Mouse (Mus musculus): ENCODE data around the gene Nck1. TPM values are rescaled to one million over a fixed set of nuclear protein-coding genes. Genes with fewer than 3 reads are reported as not detected.

Nck1 gene
- total RNA-seq (2021) = 10 to 100 TPM; 36.7 to 36.9 TPM

DNA sequence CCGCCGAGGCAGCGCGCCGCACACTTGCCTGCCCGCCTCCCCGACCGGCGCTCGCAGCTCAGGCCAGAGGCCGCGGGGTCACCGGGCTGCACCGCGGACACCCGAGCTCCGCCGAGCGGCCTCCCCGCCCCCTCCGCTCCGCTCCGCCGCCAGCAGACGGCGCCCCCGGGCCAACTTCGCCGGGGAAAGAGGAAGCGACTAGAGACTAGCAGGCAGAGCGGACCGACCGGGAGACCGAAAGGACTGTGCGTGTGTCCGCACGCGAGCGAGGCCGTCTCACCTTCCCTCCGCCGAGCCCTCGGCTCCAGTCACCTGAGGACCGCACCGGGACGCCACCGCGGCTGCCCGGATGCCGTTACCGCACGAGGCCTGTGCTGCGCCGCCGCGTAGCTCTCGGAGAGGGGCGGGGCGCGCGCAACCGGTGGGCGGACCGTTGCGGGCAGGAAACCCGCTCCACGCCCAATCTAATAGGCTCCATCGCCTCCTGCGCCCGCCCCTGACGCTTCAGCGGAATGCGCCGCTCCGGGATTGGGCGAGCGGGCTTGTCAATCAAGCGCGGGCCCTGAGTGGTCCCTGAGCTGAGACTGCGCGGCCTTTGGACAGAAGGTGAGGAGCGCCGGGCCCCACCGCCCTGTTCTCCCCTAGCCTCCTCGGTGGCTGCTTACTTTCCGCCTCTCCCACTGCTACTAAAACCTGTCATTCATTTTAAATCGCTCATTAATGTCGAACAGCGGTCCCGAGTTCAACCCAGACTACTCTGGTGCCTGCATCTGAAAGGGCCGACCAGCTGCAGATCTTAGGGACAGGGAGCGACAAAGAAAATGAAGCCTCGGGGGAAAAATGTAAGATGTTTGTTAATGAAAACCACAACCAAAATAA lies at the start of gene Nck1:
Gene Nck1 (minus strand): TSS at position 420 of the 879 bp plus-strand sequence.
- DNase-seq = peak; percentile 99

DNA sequence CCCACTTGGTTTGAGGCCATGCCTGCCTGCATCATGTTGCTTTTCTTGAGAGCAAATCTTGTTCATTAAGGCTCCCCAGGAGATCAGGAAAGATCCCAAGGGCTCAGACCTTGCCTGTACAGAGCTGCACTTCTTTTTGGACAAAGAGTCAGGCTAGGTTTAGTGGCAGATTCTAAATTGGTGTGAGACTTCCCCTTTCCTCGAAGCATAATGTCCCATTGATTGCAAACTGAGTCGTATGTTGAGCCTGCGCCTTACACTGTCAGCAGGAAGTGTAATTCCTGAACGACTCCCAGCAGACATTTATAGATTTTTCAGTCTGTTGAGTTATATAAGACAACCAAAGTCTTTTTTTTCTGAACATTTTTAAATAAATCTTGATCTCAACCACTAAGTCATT lies 44.5 kb upstream of the Nck1 start:
- no peak for DNase-seq

DNA sequence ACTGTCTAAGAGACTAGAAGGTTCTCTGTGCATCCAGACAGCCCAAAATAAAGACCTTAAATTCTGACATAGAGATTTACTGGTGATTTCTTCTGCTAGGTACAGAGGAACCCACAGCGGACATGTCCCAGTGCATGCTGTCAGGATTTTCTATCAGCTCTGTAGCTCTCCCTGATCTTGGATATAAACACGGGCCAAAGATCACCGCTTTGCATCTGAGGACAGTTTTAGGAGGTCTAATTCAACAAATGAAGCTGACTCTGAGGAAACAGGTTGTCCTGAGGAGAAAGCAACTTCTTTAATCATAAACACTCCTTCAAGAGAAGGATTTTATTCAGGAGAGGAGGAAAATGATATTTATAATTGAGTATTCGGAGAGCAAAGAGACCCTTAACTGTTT lies 38.1 kb upstream of the Nck1 start:
- no peak for DNase-seq

DNA sequence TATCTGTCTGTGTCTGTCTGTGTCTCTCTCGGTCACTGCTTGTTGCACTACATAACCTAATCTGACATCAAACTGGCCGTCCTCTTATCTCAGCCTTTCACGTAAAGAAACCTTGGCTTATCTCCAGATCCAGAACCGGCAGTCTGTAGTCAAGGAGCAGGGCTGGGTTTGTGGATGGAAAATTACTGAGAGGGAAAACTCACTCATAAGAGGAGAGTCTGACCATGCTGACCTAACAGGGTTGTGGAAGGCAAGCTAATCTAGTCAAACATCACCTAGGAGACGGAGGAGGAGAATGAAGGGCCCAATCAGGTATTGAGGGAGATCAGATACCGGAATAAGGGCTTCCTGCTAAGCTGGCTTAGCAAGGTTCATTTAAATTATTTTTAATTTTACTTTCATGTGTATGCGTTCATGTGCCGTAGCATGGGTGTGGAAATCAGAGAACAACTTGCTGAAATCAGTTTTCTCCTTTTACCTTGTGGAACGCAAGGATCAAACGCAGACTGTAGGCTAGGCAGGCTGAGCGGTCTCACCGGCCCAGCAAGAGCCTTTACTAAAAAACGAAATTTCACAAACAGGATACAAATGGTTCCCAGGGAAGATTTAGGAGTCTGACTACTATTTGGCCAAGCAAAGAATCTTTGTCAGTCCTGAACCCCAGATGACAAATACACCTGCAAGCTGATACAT lies 37.1 kb upstream of the Nck1 start:
- no peak for DNase-seq

DNA sequence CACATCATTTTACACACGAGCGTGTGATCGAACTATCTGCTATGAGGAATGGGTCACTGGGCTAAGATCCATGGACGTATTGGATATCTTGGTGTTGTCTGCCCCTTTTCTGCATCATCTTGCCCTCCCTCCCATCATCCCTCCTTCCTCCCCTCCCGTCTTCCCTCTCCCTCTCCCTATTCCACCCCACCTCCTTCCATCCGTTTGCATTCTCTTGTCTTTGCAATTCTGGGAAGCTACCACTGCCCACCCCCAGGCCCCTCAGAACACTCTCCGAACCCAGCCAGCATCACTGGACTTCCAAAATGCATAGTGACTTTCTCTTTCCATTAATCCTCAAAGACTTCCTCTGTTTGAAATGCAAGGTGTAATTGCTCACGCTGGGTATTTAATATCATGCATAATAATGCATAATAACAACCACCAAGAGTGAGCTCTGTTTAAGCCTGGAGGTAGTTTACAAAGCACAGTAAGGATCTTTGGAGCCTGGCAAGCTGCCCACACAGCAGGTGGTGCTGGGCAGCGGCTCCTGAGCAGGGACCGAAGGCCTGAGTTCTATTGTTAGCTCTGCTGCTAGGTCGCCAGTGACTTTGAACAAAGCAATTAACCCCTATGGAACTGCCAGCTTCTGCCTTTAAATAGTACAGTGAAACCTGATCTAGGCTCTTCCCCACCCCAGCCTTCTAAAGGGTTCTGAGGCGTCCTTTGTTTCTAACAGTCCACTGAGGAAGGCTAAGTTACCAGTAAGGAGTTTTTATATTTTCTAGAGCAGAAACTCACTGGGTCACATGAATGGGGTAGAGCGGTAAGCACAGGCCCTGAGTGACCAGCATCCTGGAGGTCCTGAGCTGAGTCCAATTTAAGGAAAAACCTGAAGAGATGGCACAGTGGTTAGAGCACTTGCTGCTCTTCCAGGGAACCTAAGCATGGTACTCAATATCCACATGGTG lies 35.9 kb upstream of the Nck1 start:
- no peak for DNase-seq

DNA sequence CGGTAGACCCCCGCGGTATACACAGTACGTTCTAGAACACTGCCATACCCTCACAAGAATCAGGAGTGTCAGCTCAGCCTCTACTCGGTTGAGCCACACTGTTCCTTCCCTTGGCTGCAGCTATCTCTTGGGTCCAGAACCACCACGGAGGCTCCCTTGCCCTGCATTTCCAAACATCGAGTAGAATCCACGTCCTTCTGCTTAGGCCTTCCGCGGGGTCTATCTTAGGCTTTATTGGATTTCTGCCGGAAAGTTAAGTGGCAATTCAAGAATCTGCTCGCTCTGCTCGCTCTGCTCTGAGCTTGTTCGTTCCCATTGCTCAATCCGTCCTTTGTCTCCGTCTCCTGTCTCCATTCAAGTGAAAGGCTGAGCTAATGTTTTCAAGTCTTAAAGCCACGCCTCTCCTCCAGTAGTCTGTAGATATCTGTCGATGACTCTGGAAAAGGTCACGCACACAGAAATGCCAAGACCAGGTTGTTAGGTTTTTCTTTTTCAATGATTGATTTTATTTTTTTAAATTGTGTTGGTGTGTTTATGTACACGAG lies 34.3 kb upstream of the Nck1 start:
- DNase-seq = no peak

DNA sequence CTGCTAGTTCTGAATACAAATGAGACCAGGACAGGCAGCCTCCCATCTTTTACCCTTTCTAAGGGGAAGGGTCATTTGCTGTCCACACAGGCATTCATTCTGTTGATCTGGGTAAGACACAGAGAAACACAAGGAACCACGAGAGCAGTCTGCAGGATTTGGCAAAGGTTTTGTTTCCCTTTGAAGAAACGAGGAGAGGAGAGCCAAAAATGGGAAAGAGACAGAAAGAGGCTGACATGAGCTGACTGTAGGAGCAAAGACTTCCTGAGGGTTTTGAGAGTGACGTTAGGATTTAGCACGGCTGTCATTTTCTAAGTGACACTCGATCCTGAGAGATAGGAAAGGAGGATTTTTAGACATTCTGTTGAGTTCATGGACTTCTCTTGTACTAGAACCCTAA lies 28.0 kb upstream of the Nck1 start:
- no peak for DNase-seq

DNA sequence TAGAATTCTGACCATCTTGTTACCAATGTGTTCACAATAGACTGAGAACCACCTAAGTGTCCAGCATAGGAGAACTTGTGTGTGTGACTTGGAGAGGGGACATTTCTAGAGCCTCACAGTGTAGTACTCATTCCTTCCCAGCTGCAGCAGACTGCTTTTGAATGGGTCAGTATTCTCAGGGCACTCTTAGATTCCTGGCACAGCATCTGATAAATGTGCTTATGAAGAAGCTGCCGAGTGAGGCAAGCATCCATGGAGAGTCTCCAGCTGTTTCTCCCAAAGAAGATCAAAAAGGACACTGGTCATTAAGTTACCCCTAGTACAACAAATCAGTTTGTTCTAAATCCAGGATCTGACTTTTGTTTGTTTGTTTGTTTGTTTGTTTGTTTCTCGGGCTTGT lies 27.4 kb upstream of the Nck1 start:
- no peak for DNase-seq

DNA sequence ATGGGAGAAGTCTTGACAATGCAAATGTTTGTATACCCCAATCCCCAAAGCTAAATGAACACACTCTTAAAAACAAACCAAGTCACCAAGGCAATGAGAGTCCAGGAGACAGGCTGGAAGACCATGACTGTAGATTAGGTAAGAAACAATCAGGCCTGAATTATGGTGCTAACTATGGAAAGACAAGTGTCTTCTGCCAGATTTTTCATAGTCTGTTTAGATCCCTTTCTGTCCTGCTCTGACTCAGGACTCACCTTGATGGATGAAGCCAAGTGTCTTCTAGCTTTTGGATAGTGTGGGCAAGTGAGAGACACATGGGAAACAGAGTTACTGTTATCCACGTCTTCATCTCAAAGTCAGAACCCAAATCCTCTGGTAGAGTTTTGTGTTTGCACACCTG lies 25.6 kb upstream of the Nck1 start:
- DNase-seq = no peak

DNA sequence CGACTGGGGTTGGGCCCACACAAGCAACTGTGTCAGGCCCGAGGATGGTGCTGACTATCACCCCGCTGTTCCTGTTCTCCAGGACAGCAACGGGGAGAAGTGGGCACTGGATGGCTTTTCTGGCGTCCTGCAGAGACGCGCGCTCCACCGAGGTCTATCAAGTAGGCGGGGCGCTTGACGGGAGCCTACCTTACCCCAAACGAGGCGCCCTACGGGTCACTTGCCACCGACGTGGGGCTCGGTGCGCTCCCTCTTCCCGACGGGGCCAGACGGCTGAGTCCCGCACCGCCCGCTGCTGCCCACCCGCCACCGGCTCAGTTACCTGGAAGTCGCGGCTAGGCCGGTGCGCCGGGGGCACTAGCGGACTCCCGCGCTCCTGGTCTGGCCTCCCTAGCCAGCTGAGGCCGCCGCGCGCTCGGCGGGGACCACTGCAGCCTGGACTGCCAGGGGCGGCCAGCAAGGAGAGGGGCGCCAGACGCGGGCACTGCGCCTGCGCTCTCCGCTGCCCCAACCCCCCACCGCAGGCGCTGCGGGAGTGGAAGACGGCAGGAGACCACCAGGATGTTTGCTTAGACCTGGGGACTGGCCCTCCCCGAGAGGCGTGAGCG lies 24.8 kb upstream of the Nck1 start, which contains the start of gene Slc35g2:
Gene Slc35g2 (minus strand): TSS at position 465 of the 608 bp plus-strand sequence.
- DNase-seq = peak; percentile 36 to 37

DNA sequence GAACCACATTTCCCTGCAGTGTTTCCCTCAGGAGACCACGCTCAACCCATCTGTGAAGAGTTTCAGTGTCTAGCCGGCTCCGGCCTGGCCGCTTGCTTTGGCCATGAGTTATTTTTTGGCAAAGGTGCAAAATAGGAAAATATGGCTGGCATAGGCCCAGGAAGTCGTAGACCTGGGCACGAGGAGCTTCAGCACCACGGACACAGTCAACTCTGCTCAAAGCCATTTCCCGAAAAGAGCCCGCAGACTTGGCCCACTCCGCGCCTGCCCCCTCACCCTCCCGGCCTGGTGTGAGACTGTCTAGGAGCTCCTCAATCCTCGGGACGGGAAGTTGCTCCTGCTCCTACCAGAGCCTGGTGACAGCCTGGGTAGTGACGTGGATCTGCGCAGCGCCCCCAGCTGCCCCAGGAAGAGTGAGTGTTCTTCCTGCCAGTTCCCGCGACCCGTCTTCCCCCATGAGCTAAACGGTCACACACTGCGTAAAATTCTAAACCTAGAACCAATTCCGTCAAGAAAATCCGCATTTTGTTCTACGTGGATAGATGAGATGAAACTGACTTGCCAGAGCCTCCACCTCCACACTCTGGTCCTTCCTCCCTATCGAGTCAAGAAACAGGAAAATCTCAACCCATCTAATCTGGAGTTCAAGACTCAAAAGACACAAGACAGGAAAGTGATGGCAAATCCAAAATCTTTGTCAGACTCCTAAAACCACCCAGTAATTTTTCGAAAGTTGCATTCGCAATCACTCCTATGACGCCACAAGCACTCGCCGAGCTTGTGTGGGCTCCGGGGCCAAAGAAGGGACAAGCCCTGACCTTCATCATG lies 24.1 kb upstream of the Nck1 start:
- peak; percentile 40 to 44 for DNase-seq

DNA sequence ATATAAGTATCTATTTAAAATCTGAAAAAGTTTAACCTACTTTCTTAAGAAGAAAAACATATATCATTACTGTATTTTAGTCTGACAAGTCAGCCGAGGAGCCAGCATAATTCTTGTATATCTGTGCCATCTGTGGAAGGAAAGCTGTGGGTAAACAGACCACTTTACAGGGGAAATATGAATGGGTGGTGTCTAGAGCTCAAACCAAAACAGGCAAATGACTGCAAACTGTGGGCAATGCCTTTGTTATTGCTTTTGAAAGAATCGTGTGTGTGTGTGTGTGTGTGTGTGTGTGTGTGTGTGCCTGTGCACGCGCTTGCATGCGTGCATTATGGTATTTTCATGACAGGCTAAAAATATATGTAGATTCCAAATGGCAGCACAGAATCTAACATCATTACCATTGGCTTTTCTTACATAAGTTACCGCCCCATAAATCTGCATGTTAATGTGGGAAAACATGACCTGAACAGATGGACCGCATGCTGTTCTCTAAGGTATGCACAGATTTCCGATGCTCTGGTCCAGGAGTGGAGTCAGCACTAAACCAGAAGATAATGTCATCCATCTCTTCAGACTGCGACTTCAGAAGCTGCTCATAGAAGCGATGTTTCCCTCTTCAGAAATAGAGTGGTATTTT lies 14.4 kb upstream of the Nck1 start:
- DNase-seq = no peak

DNA sequence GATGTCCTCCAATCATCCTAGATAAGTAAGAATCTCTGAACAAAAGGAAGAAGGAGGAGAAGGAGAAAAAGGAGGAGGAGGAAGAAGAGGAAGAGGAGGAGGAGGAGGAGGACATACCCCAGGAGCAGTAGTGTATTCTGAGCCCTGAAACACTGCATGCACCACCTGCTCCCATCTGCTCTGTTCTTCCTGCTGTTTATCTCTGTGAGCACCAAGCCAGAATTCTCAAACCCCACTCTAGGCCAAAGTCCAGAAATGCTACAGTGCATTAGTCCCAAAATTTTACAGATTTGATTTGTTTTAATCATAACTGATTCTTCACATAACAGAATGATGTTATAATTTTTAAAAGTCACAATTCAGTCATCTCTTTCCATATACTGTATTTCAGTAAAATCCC lies 13.1 kb upstream of the Nck1 start:
- DNase-seq = no peak

DNA sequence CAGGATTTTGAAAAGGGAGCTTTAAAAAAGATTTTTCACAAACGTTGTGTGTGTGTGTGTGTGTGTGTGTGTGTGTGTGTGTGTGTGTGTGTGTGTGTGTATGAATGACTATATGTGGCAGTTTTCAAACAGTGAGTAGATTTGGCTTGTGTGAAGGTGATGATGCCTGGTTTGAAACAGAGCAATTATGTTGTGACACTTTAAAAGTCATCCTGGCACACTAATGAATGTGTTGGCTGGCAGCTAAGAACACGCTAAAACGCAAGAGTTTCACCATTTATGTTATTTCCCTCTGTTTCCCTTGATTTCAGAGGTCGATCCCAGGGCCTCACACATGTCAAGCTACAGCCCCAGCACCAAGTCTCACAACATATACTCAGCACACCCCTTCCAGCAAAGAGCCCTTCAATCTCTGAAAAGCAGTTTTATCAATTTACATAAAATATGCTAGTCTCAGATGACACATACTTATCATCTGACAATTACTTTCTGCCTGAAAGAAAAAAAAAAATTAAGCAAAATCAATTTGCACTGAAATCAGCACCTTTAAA lies 12.2 kb upstream of the Nck1 start:
- DNase-seq = no peak

DNA sequence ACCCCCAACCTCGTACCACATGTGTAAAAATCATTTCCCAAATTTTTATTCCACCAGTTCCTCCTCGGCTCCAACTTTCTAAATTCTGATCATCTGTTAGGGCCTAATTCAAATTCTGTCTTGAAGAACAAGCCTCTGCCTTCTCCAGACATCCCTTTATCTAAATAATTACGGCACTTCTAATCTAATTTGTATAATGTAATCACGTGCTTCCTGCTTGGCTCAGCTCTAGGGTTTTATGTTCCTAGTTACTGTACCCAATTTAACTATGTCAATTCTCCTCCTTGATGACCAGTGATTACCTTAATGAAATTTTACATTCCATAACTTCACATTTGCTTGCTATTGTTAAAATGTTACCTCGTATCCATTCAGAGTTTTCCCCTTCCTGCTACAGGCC lies 9.8 kb upstream of the Nck1 start:
- DNase-seq = no peak

DNA sequence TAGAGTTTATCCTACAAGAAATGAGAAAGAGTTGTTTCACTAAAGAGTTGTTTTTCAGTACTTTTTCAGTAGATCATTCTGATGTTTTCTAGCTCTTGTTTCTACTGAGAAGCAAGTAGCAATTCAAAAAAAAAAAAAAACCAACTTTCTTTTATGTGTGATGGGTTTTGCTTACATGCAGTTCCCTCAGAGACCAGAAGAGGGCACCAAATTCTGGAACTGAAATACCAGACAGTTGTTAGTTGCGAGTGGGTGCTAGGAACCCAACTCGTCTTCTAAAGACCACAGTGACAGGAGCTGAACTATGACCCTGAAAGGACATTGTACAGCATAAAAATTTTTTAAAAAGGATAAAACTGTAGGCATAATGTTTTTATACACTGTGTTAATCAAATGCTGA lies 2.4 kb upstream of the Nck1 start:
- DNase-seq = no peak

DNA sequence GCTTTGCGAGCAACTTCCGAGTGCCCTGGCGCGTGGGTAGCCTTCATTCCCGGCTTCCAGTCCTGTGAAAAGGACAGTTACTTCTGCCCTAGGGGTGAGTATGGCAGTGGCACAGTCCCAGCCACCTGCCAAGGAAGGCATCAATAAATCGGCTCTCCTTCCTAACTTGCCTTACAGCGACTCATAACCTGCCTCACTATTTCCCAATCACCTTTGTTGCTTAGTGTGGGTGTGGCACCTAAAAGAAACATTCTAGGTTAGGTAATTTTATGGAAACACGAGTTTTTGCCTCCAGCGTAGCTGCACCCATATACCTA lies 618 bp upstream of the Nck1 start:
- no peak for DNase-seq

DNA sequence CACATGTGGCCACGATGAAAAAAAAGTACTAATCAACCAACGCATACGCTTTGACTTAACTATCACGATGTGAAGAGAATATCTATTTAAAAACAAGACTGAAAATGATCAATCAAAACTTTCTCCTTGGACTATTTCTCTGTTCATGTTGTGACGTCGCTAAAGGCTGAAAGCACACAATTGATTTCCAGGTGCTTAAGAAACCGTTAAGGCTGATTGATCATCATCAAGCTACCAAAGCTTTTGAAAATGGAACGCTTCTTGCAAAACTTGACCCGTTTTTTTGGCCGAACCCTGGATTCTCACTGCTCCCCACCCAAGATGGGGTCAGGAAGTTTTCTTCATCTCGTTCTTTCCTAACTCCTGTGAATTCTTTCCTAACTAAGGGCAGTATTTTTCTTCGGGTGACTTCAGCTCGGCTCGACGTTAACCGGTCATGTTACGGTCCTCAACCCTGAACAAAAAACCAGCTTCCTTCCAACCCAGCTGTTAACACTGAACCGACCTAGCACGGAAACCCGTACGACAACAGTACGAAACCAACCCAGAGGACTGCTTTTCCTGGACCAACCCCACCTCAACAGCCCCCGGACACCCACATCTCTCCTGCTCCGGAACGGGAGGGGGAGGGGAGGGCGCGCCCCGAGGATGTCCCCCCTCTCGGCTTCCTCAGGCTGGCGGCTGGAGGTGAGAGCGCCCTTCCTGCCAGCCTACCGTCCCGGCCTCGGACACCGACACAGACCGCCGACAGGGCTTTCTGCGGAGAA lies 803 bp downstream of the Nck1 start:
- DNase-seq = no peak

DNA sequence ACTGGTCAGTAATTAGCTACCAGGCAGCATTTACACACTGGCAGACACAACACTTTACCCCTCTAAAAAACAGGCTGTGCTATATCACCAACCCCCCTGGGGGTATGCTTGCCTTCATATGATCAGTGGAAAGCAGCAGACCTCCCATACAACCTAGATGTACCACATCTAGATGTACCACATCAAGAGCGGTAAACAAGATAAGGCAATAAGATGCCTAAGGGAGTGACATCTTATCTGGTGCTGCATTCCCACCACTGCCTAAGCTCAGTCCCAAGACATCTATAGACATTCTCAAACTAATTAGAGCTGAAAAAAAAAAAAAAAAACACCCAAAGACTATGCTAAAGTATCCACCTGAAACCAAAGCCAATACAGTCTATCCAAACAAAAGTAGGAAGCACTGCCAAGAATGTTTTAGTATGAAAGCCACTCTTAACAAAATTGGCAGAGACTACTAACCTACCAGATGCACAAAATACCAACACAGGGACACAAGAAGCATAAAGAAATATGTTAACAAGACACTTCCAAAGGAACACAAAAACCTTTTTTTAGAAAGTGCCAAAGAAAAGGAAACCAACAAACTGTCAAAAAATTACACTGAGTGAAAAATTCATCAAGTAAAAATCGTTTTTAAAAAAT lies 10.2 kb downstream of the Nck1 start:
- no peak for DNase-seq
